Mouse (Mus musculus): Measurements from ENCODE around the gene Narfl. TPM values are rescaled to one million over a fixed set of nuclear protein-coding genes. Genes with fewer than 3 reads are reported as not detected.
A peak's percentile ranks its signal among the peaks of the same experiment; 100 is the strongest.
"Not testable (repeated sequence)": the region's sequence is repeated elsewhere in the genome, so short reads cannot be mapped to it uniquely, and the experiment has no call there.

The Narfl gene
- polyA plus RNA-seq (2016; fragmentation: Nextera tagmentation; extraction: Ambion mirVana) = 24.8 and 24.9 TPM in 2 replicates

- Histone ChIP-seq H3K4me1 (peaks cover 10% of the 10 kb centered on the region), H3K9me3 (no peaks in the 10 kb centered on the region), H3K27ac (replicated peaks) (no peak within 1 kb of the TSS), H3K4me3 (peak within 1 kb of the TSS; percentile 71), H3K36me3 (0 out of 2 replicates have a peak, but pooled peaks cover 10% of the 10 kb centered on the region), H3K27me3 (peaks cover 19% of the 10 kb centered on the region), H3K4me2 (replicated peaks) (peak within 1 kb of the TSS; percentile 84), H3K9ac (replicated peaks) (peak within 1 kb of the TSS; percentile 81)
- ATAC-seq (ENCODE audit: low FRiP score, low read depth) = peak; percentile 89
- under 1% methylated on average over 37 of the region's 37 CpGs for whole genome bisulfite sequencing
Measured at GRCm38 (mm10) chr17:25773549-25774120, at the start of gene Narfl. TSS of gene Narfl (plus strand) at chr17:25773776.

GRCm38 (mm10) chr17:25723919-25724318, 49.7 kb upstream of the Narfl start:
- Histone ChIP-seq H3K27ac (replicated peaks) (no peak overlapping the region), H3K4me1 (peaks cover 29% of the 10 kb centered on the region), H3K4me2 (replicated peaks) (no peak overlapping the region), H3K27me3 (no peaks in the 10 kb centered on the region), H3K4me3 (no peak overlapping the region), H3K36me3 (peaks cover 41% of the 10 kb centered on the region), H3K9me3 (no peaks in the 10 kb centered on the region), H3K9ac (replicated peaks) (no peak overlapping the region)
- ATAC-seq (ENCODE audit: low FRiP score, low read depth) = no peak
- WGBS = 74% methylated on average over 7 of the region's 7 CpGs

- Histone ChIP-seq H3K4me1 (peaks cover 29% of the 10 kb centered on the region), H3K36me3 (peaks cover 33% of the 10 kb centered on the region), H3K4me2 (replicated peaks) (no peak overlapping the region), H3K4me3 (no peak overlapping the region), H3K27ac (replicated peaks) (no peak overlapping the region), H3K9me3 (no peaks in the 10 kb centered on the region), H3K27me3 (no peaks in the 10 kb centered on the region), H3K9ac (replicated peaks) (no peak overlapping the region)
- WGBS = 81% methylated on average over 6 of the region's 6 CpGs
- no peak for ATAC-seq (ENCODE audit: low FRiP score, low read depth)
Measured at GRCm38 (mm10) chr17:25725264-25725663, 48.3 kb upstream of the Narfl start.

- under 1% methylated on average over 37 of the region's 37 CpGs for WGBS
- Histone ChIP-seq H3K4me3 (peak within 1 kb of the TSS; percentile 57), H3K9ac (replicated peaks) (peak within 1 kb of the TSS; percentile 74), H3K27ac (replicated peaks) (no peak within 1 kb of the TSS), H3K36me3 (peaks cover 27% of the 10 kb centered on the region), H3K27me3 (no peaks in the 10 kb centered on the region), H3K9me3 (no peaks in the 10 kb centered on the region), H3K4me1 (peaks cover 29% of the 10 kb centered on the region), H3K4me2 (replicated peaks) (peak within 1 kb of the TSS; percentile 94)
- peak; percentile 98 for ATAC-seq (ENCODE audit: low FRiP score, low read depth)
Measured at GRCm38 (mm10) chr17:25727265-25728008, 46.1 kb upstream of the Narfl start, which contains the start of the genes Chtf18 and Rpusd1. TSS of gene Chtf18 (minus strand) at chr17:25727419. TSS of gene Rpusd1 (plus strand) at chr17:25727670.

- WGBS = 26% methylated on average over 4 of the region's 4 CpGs
- peaks cover 22% of the 10 kb centered on the region for H3K36me3 ChIP-seq
- H3K4me2 ChIP-seq (replicated peaks) = peak overlapping the region; percentile 88
- peaks cover 29% of the 10 kb centered on the region for H3K4me1 ChIP-seq
- peak overlapping the region; percentile 74 for H3K9ac ChIP-seq (replicated peaks)
- H3K27me3 ChIP-seq = no peaks in the 10 kb centered on the region
- H3K4me3 ChIP-seq = peak overlapping the region; percentile 57
- no peaks in the 10 kb centered on the region for H3K9me3 ChIP-seq
- H3K27ac ChIP-seq (replicated peaks) = no peak overlapping the region
- ATAC-seq (ENCODE audit: low FRiP score, low read depth) = no peak; the same call in 1 of the 2 replicates
Measured at GRCm38 (mm10) chr17:25728009-25728270, 45.6 kb upstream of the Narfl start.

- no peaks in the 10 kb centered on the region for H3K9me3 ChIP-seq
- no peaks in the 10 kb centered on the region for H3K27me3 ChIP-seq
- no peak for ATAC-seq (ENCODE audit: low FRiP score, low read depth)
- peaks cover 13% of the 10 kb centered on the region; the same call in 1 of the 2 replicates for H3K36me3 ChIP-seq
- H3K9ac ChIP-seq (replicated peaks) = no peak overlapping the region
- no peak overlapping the region for H3K27ac ChIP-seq (replicated peaks)
- 19% methylated on average over 2 of the region's 2 CpGs for WGBS
- no peak overlapping the region for H3K4me2 ChIP-seq (replicated peaks)
- H3K4me3 ChIP-seq = no peak overlapping the region
- H3K4me1 ChIP-seq = peaks cover 11% of the 10 kb centered on the region
Measured at GRCm38 (mm10) chr17:25732082-25732481, 41.5 kb upstream of the Narfl start.

GRCm38 (mm10) chr17:25735246-25735645, 38.3 kb upstream of the Narfl start:
- 87% methylated on average over 5 of the region's 5 CpGs for WGBS
- no peak overlapping the region for H3K4me2 ChIP-seq (replicated peaks)
- ATAC-seq (ENCODE audit: low FRiP score, low read depth) = no peak
- H3K27me3 ChIP-seq = peaks cover 4% of the 10 kb centered on the region; the same call in 1 of the 2 replicates
- H3K27ac ChIP-seq (replicated peaks) = no peak overlapping the region
- peaks cover 11% of the 10 kb centered on the region; the same call in 1 of the 2 replicates for H3K36me3 ChIP-seq
- H3K9ac ChIP-seq (replicated peaks) = no peak overlapping the region
- no peaks in the 10 kb centered on the region for H3K9me3 ChIP-seq
- no peaks in the 10 kb centered on the region for H3K4me1 ChIP-seq
- H3K4me3 ChIP-seq = no peak overlapping the region

GRCm38 (mm10) chr17:25735745-25736144, 37.8 kb upstream of the Narfl start, which contains the start of gene Mslnl:
TSS of gene Mslnl (plus strand) at chr17:25736042.
- peaks cover 6% of the 10 kb centered on the region; the same call in 1 of the 2 replicates for H3K36me3 ChIP-seq
- no peak within 1 kb of the TSS for H3K9ac ChIP-seq (replicated peaks)
- H3K4me2 ChIP-seq (replicated peaks) = no peak within 1 kb of the TSS
- no peak within 1 kb of the TSS for H3K27ac ChIP-seq (replicated peaks)
- ATAC-seq (ENCODE audit: low FRiP score, low read depth) = no peak
- no peaks in the 10 kb centered on the region for H3K9me3 ChIP-seq
- peaks cover 4% of the 10 kb centered on the region; the same call in 1 of the 2 replicates for H3K27me3 ChIP-seq
- 73% methylated on average over 3 of the region's 3 CpGs for WGBS
- no peaks in the 10 kb centered on the region for H3K4me1 ChIP-seq
- H3K4me3 ChIP-seq = no peak within 1 kb of the TSS

- no peak for ATAC-seq (ENCODE audit: low FRiP score, low read depth)
- Histone ChIP-seq H3K9me3 (no peaks in the 10 kb centered on the region), H3K27ac (replicated peaks) (no peak overlapping the region), H3K4me1 (no peaks in the 10 kb centered on the region), H3K36me3 (no peaks in the 10 kb centered on the region), H3K27me3 (peaks cover 4% of the 10 kb centered on the region; the same call in 1 of the 2 replicates), H3K4me3 (no peak overlapping the region), H3K4me2 (replicated peaks) (no peak overlapping the region), H3K9ac (replicated peaks) (no peak overlapping the region)
- whole genome bisulfite sequencing = 84% methylated on average over 7 of the region's 7 CpGs
Measured at GRCm38 (mm10) chr17:25738861-25739260, 34.7 kb upstream of the Narfl start.

GRCm38 (mm10) chr17:25741471-25741870, 32.1 kb upstream of the Narfl start:
- H3K9ac ChIP-seq (replicated peaks); H3K27ac ChIP-seq (replicated peaks); ATAC-seq (ENCODE audit: low FRiP score, low read depth); H3K9me3 ChIP-seq; H3K4me3 ChIP-seq; H3K36me3 ChIP-seq; H3K4me2 ChIP-seq (replicated peaks); H3K27me3 ChIP-seq; H3K4me1 ChIP-seq: not testable (repeated sequence)
- 68% methylated on average over 12 of the region's 12 CpGs for WGBS

GRCm38 (mm10) chr17:25743831-25744230, 29.7 kb upstream of the Narfl start:
- H3K4me3 ChIP-seq = no peak overlapping the region
- no peak overlapping the region for H3K9ac ChIP-seq (replicated peaks)
- 92% methylated on average over 9 of the region's 9 CpGs for WGBS
- H3K27ac ChIP-seq (replicated peaks) = no peak overlapping the region
- H3K4me2 ChIP-seq (replicated peaks) = no peak overlapping the region
- H3K36me3 ChIP-seq = no peaks in the 10 kb centered on the region
- H3K9me3 ChIP-seq = no peaks in the 10 kb centered on the region
- H3K4me1 ChIP-seq = no peaks in the 10 kb centered on the region
- ATAC-seq (ENCODE audit: low FRiP score, low read depth) = no peak
- peaks cover 9% of the 10 kb centered on the region; the same call in 1 of the 2 replicates for H3K27me3 ChIP-seq

GRCm38 (mm10) chr17:25744311-25744710, 29.3 kb upstream of the Narfl start:
- no peak overlapping the region for H3K27ac ChIP-seq (replicated peaks)
- H3K36me3 ChIP-seq = no peaks in the 10 kb centered on the region
- no peak overlapping the region for H3K4me2 ChIP-seq (replicated peaks)
- H3K9ac ChIP-seq (replicated peaks) = no peak overlapping the region
- H3K4me1 ChIP-seq = no peaks in the 10 kb centered on the region
- 85% methylated on average over 10 of the region's 10 CpGs for WGBS
- peaks cover 9% of the 10 kb centered on the region; the same call in 1 of the 2 replicates for H3K27me3 ChIP-seq
- H3K4me3 ChIP-seq = no peak overlapping the region
- no peak for ATAC-seq (ENCODE audit: low FRiP score, low read depth)
- no peaks in the 10 kb centered on the region for H3K9me3 ChIP-seq
